Mouse (Mus musculus) A20 (cell line): ENCODE measurements around the gene Pak6.

ENCODE experiments used
- DNase-seq: peaks from one replicate; pipeline ENCODE4 v3.0.0-alpha.2; 2011; ENCODE audit warnings: low read depth, low spot score

The Pak6 gene

GRCm38 (mm10) chr2:118729194-118729593, 66.1 kb downstream of the Pak6 start:
- DNase-seq = no peak

- DNase-seq = no peak
These were observed 66.9 kb downstream of the Pak6 start for GRCm38 (mm10) chr2:118729816-118730621.

- peak; percentile 38 for DNase-seq
These were observed 67.5 kb downstream of the Pak6 start for GRCm38 (mm10) chr2:118730622-118730915.

- no peak for DNase-seq
These were observed 68.9 kb downstream of the Pak6 start for GRCm38 (mm10) chr2:118731981-118732380.

GRCm38 (mm10) chr2:118733341-118733740, 70.2 kb downstream of the Pak6 start:
- no peak for DNase-seq

- DNase-seq = no peak
These were observed 77.2 kb downstream of the Pak6 start for GRCm38 (mm10) chr2:118740341-118740740.

GRCm38 (mm10) chr2:118741183-118741582, 78.1 kb downstream of the Pak6 start:
- no peak for DNase-seq

GRCm38 (mm10) chr2:118743261-118743943, 80.3 kb downstream of the Pak6 start:
- DNase-seq = peak; percentile 69

- no peak for DNase-seq
These were observed 81.5 kb downstream of the Pak6 start for GRCm38 (mm10) chr2:118744621-118745020.

GRCm38 (mm10) chr2:118745232-118745884, 82.3 kb downstream of the Pak6 start, which contains the start of gene Inafm2:
Inafm2 (plus strand) TSS chr2:118745758.
- peak; percentile 93 for DNase-seq

- peak; percentile 68 for DNase-seq
These were observed 83.1 kb downstream of the Pak6 start for GRCm38 (mm10) chr2:118745915-118746901.

- no peak for DNase-seq
These were observed 84.3 kb downstream of the Pak6 start for GRCm38 (mm10) chr2:118747301-118747960.
